Mouse (Mus musculus) lung, embryonic 15.5 days (tissue): Measurements from ENCODE around the gene Ciart. TPM values are rescaled to one million over a fixed set of nuclear protein-coding genes. Genes with fewer than 3 reads are reported as not detected.
A peak's percentile ranks its signal among the peaks of the same experiment; 100 is the strongest.
"Not testable (repeated sequence)": the region's sequence is repeated elsewhere in the genome, so short reads cannot be mapped to it uniquely, and the experiment has no call there.

Source experiments
- ATAC-seq: fragments of 200-750 bp; cut with Nextera tagmentation; 2 replicates; pipeline ENCODE4 v1.8.0; 2017; ENCODE audit warnings: moderate number of reproducible peaks, borderline replicate concordance; ENCODE audit not compliant: low FRiP score, low TSS enrichment; ENCODE audit errors: extremely low read depth
- H3K27ac ChIP-seq: fragments of 300-500 bp; sonication (generic); 2 replicates; pipeline ENCODE4 v1.5.1; 2015; ENCODE audit warnings: moderate library complexity, mild to moderate bottlenecking, inconsistent platforms
- H3K27me3 ChIP-seq: fragments of 300-500 bp; sonication (generic); 2 replicates; pipeline ENCODE4 v1.6.1; 2015; ENCODE audit warnings: inconsistent platforms
- H3K36me3 ChIP-seq: fragments of 300-500 bp; sonication (generic); 2 replicates; pipeline ENCODE4 v1.6.1; 2015; ENCODE audit warnings: inconsistent platforms
- H3K4me1 ChIP-seq: fragments of 300-500 bp; sonication (generic); 2 replicates; pipeline ENCODE4 v1.6.1; 2015; ENCODE audit warnings: inconsistent platforms
- H3K4me2 ChIP-seq: fragments of 300-500 bp; sonication (generic); 2 replicates; pipeline ENCODE4 v1.6.1; 2015; ENCODE audit warnings: inconsistent platforms, mild to moderate bottlenecking, moderate library complexity
- H3K4me3 ChIP-seq: fragments of 300-500 bp; sonication (generic); 2 replicates; pipeline ENCODE4 v1.5.1; 2015; ENCODE audit warnings: mild to moderate bottlenecking, inconsistent platforms
- H3K9ac ChIP-seq: fragments of 300-500 bp; sonication (generic); 2 replicates; pipeline ENCODE4 v1.6.1; 2015; ENCODE audit warnings: inconsistent platforms
- H3K9me3 ChIP-seq: fragments of 300-500 bp; sonication (generic); 2 replicates; pipeline ENCODE4 v1.6.1; 2016; ENCODE audit warnings: inconsistent platforms
- WGBS: fragments of 180-500 bp; shearing (Covaris S2); methylation state at CpG from one replicate; pipeline ENCODE4 v1.1.7; 2015; 5-methylcytosine and 5-hydroxymethylcytosine counted together
- polyA plus RNA-seq: library from polyadenylated mRNA; unstranded; fragments of >200 nt; fragmentation: Nextera tagmentation; extraction: Ambion mirVana; gene quantifications from 2 replicates; pipeline ENCODE4 v1.2.1, GENCODE M21; 2015

Ciart gene
- polyA plus RNA-seq, 1 experiment from 2014 or later, result 4.9 TPM

DNA sequence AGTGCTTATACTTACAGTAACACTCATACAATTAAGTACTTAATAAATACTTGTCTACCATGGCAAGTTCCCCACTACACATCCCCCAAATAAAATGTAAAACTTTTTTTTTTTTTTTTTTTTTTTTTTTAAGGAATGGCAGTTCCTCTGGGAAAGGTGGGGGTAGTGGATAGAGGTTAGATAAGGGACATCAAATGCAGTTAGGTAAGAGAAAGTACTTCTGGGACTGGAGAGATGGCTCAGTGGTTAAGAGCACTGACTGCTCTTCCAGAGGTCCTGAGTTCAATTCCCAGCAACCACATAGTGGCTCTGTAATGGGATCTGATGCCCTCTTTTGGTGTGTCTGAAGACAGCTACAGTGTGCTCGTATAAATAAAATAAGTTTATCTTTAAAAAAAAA is 25.0 kb downstream of the Ciart start:
- H3K9me3 ChIP-seq, ATAC-seq, H3K4me2 ChIP-seq, H3K4me3 ChIP-seq, H3K27me3 ChIP-seq, H3K9ac ChIP-seq, H3K4me1 ChIP-seq, H3K27ac ChIP-seq: not testable (repeated sequence)
- H3K36me3 ChIP-seq, result peaks cover 17% of the 10 kb centered on the region
- 68% methylated on average over 1 of the region's 1 CpGs for WGBS

DNA sequence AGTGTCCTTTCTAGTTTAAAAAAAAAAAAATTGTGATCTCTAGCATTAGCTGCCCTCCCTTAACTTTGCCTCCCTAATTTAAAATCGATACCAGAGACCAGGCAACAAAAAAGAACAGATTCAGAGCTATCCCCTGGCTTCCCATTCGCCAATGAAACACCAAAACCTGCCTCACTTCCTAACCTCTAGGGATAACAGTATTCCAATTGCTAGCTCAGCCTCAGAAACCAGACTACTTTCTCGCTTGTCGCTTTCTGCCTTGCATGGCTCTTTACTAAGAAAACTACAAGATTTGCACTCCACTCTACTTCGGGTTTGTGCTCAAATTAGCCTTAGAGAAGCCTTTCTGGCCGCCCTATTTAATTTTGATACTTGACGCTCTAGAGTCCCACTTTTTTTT is 25.9 kb downstream of the Ciart start:
- no peak for ATAC-seq
- peak overlapping the region; percentile 65 for H3K4me3 ChIP-seq
- no peaks in the 10 kb centered on the region for H3K27me3 ChIP-seq
- peak overlapping the region; percentile 71 for H3K9ac ChIP-seq
- no peaks in the 10 kb centered on the region for H3K9me3 ChIP-seq
- peaks cover 8% of the 10 kb centered on the region for H3K4me1 ChIP-seq
- peak overlapping the region; percentile 71 for H3K27ac ChIP-seq
- peaks cover 22% of the 10 kb centered on the region for H3K36me3 ChIP-seq
- H3K4me2 ChIP-seq, result peak overlapping the region; percentile 62
- 18% methylated on average over 7 of the region's 7 CpGs for WGBS

DNA sequence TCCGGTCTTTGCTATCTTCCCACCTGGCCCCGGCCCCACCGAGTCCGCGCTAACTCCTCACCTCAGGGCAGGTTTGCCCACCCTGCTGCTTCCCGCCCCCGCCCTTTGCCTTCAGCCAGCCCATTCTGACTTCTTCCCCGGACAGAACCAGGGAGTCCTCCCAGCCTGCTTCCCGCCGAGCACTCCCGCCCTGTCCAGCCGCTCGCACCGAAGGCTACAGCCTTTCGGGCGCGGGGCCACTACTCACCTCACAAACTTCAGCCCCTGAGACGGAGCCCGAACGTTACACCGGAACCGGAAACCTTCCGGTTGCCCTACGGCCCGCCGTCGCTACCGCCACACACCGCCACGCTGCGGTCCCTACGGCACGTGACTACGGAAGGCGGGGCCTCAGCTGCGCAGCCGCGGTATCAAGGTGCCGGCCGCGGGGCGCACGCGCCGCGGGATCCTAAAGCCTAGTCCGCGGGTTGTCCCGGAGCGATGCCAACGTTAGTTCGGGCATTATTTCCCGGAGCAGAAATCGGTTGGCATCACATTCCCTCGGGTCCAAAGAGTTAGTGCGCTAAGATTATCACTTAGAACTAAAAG is 26.5 kb downstream of the Ciart start, which contains the start of gene Prpf3:
Prpf3 (minus strand) TSS at position 384 of the 588 bp plus-strand sequence.
- peak within 1 kb of the TSS; percentile 71 for H3K9ac ChIP-seq
- no peaks in the 10 kb centered on the region for H3K27me3 ChIP-seq
- H3K4me2 ChIP-seq, result peak within 1 kb of the TSS; percentile 62
- H3K27ac ChIP-seq, result peak within 1 kb of the TSS; percentile 71
- peaks cover 8% of the 10 kb centered on the region for H3K4me1 ChIP-seq
- ATAC-seq, result peak; percentile 98
- WGBS, result under 1% methylated on average over 56 of the region's 56 CpGs
- H3K4me3 ChIP-seq, result peak within 1 kb of the TSS; percentile 65
- no peaks in the 10 kb centered on the region for H3K9me3 ChIP-seq
- H3K36me3 ChIP-seq, result peaks cover 27% of the 10 kb centered on the region

DNA sequence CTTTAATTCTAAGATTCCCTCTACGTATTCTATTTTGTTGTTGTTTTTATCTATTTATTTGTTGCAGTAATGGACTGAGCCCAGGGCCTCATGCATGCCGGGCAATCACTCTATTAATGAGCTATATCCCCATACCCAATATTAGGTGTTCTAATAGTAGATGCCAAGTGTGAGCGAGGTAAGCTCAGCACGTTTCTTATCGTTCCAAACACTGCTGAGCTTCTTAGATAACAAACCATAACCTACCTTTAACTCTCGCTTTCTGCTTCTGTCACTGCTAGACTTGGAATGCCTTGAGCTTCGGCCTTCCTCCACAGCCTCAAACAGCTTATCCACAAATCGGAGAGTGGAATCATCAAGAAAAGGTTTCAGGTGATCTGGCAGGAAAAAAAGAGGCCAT is 30.7 kb downstream of the Ciart start:
- 93% methylated on average over 8 of the region's 8 CpGs for WGBS
- Histone ChIP-seq H3K27ac (no peak overlapping the region), H3K9me3 (no peaks in the 10 kb centered on the region), H3K36me3 (peaks cover 67% of the 10 kb centered on the region), H3K4me3 (no peak overlapping the region), H3K9ac (no peak overlapping the region), H3K4me1 (peaks cover 8% of the 10 kb centered on the region), H3K4me2 (no peak overlapping the region), H3K27me3 (no peaks in the 10 kb centered on the region)
- ATAC-seq, result no peak

DNA sequence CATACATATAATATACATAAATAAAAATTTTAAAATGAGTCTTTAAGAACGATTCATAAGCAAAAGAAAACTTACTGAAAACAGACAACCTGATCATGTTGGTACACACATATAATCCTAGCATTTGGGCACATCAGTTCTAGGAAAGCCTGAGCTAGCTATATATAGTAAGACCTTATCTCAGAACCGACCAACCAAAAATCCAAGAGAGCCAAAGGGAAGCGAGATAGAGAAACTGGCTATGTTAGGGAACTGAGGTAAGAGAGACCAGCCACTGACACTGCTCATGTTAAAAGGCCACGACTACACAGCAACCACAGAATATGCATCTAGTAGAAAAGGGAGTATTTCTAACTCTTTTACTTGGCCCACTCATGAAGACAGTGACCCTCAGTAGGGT is 31.4 kb downstream of the Ciart start:
- H3K9me3 ChIP-seq, result no peaks in the 10 kb centered on the region
- H3K4me3 ChIP-seq, result no peak overlapping the region
- WGBS, result 77% methylated on average over 4 of the region's 4 CpGs
- peaks cover 72% of the 10 kb centered on the region for H3K36me3 ChIP-seq
- ATAC-seq, result no peak
- no peak overlapping the region for H3K27ac ChIP-seq
- H3K4me1 ChIP-seq, result peaks cover 8% of the 10 kb centered on the region
- no peak overlapping the region for H3K4me2 ChIP-seq
- no peak overlapping the region for H3K9ac ChIP-seq
- H3K27me3 ChIP-seq, result no peaks in the 10 kb centered on the region

DNA sequence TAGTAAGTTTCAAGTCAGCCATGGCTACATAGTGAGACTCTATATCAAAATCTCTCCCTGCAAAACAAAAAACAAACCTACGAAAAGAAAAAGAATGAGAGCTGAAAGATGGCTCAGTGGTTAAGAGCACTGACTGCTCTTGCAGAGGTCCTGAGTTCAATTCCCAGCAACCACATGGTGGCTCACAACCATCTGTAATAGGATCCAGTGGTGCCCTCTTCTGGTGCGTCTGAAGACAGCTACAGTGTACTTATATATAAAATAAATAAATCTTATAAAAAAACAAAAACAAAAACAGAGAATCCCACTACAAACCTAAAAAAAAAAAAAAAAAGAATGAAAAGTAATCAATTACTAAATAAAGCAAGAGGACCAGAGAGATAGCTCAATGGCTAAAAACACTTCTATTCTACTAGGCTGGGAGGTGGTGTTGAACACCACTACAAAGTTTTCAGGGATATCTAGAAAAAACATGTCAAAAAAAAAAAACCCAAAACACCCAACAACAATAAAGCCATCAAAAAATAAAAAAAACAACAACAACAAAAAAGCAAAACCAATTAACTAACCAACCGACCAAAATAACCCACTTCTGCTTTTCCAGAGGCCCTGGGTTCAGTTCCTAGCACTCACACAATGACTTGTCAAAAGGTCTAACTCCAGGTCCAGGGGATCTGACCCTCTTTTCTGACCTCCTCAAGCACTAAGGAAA is 39.4 kb downstream of the Ciart start:
- H3K4me3 ChIP-seq, result no peak overlapping the region
- H3K27me3 ChIP-seq, result no peaks in the 10 kb centered on the region
- WGBS, result 88% methylated on average over 3 of the region's 3 CpGs
- no peaks in the 10 kb centered on the region for H3K4me1 ChIP-seq
- peaks cover 78% of the 10 kb centered on the region for H3K36me3 ChIP-seq
- no peak for ATAC-seq
- no peak overlapping the region for H3K4me2 ChIP-seq
- no peaks in the 10 kb centered on the region for H3K9me3 ChIP-seq
- no peak overlapping the region for H3K27ac ChIP-seq
- H3K9ac ChIP-seq, result no peak overlapping the region

DNA sequence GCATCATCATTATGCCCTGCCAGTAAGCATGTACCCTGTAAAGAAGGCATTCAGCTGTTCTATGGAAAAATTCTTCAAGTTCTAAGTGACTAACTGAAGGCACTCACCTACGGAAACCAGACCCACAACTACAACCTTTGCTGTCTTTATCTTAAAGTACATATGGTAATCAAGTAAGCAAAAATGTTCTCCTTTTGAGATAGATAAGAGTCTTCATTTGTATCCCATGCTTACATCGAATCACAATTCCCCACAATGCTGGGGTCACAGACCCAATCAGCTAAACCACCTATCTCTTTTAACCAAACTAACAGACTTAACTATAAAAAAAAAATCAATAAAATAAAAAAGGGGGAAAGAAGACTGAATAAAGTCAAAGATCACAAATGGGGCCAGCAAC is 42.8 kb downstream of the Ciart start:
- H3K4me1 ChIP-seq, result no peaks in the 10 kb centered on the region
- no peak overlapping the region for H3K4me2 ChIP-seq
- H3K36me3 ChIP-seq, result peaks cover 73% of the 10 kb centered on the region
- no peaks in the 10 kb centered on the region for H3K9me3 ChIP-seq
- 90% methylated on average over 2 of the region's 2 CpGs for WGBS
- H3K27ac ChIP-seq, result no peak overlapping the region
- ATAC-seq, result no peak
- H3K4me3 ChIP-seq, result no peak overlapping the region
- no peak overlapping the region for H3K9ac ChIP-seq
- no peaks in the 10 kb centered on the region for H3K27me3 ChIP-seq

DNA sequence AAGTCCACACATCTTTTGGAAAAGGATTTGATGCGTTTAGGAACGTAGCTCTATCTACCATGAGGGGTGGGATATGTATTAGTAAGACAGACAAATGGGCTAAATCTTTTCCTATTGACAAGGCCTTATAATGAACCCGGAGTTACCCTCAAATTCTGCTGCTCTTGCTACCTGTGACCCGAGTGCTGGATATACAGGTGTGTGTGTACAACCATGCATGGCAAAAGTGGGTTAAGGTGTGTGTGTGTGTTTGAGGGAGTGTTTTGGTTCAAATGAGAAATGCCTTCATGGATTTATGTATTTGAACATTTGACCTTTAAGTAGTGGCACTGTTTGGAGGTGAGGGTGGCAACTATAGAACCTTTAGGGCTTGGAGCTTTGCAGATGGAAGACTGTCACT is 53.0 kb downstream of the Ciart start:
- ATAC-seq, result no peak
- Histone ChIP-seq H3K4me2 (no peak overlapping the region), H3K27me3 (no peaks in the 10 kb centered on the region), H3K4me3 (no peak overlapping the region), H3K4me1 (no peaks in the 10 kb centered on the region), H3K9ac (no peak overlapping the region), H3K27ac (no peak overlapping the region), H3K9me3 (no peaks in the 10 kb centered on the region), H3K36me3 (peaks cover 64% of the 10 kb centered on the region)
- 95% methylated on average over 4 of the region's 4 CpGs for WGBS

Other genes with a start within 250 kb of the Ciart start
- gene Mcl1, start 223.5 kb downstream of the Ciart start, polyA plus RNA-seq, result 64.5 and 65.2 TPM in 2 replicates
- gene Adamtsl4, start 194.3 kb downstream of the Ciart start, polyA plus RNA-seq, result 3.1 and 5.7 TPM in 2 replicates
- 16.9 and 20.4 TPM in 2 replicates for gene Ecm1, start 142.7 kb downstream of the Ciart start, polyA plus RNA-seq
- gene Tars2, start 122.0 kb downstream of the Ciart start, polyA plus RNA-seq, result 51.8 and 52.8 TPM in 2 replicates
- gene Rprd2, start 63.4 kb downstream of the Ciart start, polyA plus RNA-seq, result 20.5 and 21.3 TPM in 2 replicates
- 49.3 and 51.0 TPM in 2 replicates for gene Prpf3, start 26.4 kb downstream of the Ciart start, polyA plus RNA-seq
- 305 and 336 TPM in 2 replicates for gene Mrps21, start 10.7 kb downstream of the Ciart start, polyA plus RNA-seq
- 69.8 and 76.9 TPM in 2 replicates for gene BC028528, start 9.8 kb upstream of the Ciart start, polyA plus RNA-seq
- gene Aph1a, start 11.7 kb upstream of the Ciart start, polyA plus RNA-seq, result 37.9 and 47.4 TPM in 2 replicates
- gene Car14, start 22.4 kb upstream of the Ciart start, polyA plus RNA-seq, result 11.6 and 11.9 TPM in 2 replicates
- gene Anp32e, start 47.0 kb upstream of the Ciart start, polyA plus RNA-seq, result 222 and 233 TPM in 2 replicates
- gene Plekho1, start 113.8 kb upstream of the Ciart start, polyA plus RNA-seq, result 36.0 and 38.2 TPM in 2 replicates
- 32.2 and 33.4 TPM in 2 replicates for gene Vps45, start 176.2 kb upstream of the Ciart start, polyA plus RNA-seq
- 22.0 and 22.9 TPM in 2 replicates for gene Otud7b, start 222.3 kb upstream of the Ciart start, polyA plus RNA-seq